In genomic region chr5:142074561-142075500, GRCm38 (mm10) we compare ENCODE assay signal across 9 mouse cellular contexts.
DNase-seq lines count a peak whose midpoint lies in the region; ATAC-seq and TF ChIP-seq lines count a peak whose summit lies in the region.
"Had no signal": no experiment of that assay in that cellular context is flagged by ENCODE, and none has a peak within 500 bp of the region (broad histone marks: within the 10 kb centered on the region; RNA-seq: fewer than 3 reads in every experiment).

No protein-coding gene starts in this region.

- H3K4me1 ChIP-seq in embryonic facial prominence, embryonic 13.5 days = peaks cover 15% of the 10 kb centered on the region
- 0 out of 2 replicates have a peak, but pooled peaks cover 6% of the 10 kb centered on the region for H3K4me1 ChIP-seq in embryonic facial prominence, embryonic 10.5 days
- 0 out of 2 replicates have a peak, but pooled peaks cover 2% of the 10 kb centered on the region for H3K4me1 ChIP-seq in stomach, postnatal 0 days (replicated peaks; ENCODE audit: control insufficient read depth, insufficient read depth)
- H3K4me1 ChIP-seq: liver, embryonic 13.5 days had no signal

- no peak for ATAC-seq in embryonic facial prominence, embryonic 13.5 days (ENCODE audit: insufficient number of reproducible peaks, insufficient read depth, low FRiP score, low TSS enrichment, low read depth)
- ATAC-seq in stomach, postnatal 0 days (ENCODE audit: low FRiP score, low TSS enrichment) = peak; percentile 48
- ATAC-seq in erythroid progenitor cell, adult 5-6 weeks (replicated peaks; ENCODE audit: low FRiP score, poor library complexity, severe bottlenecking) = no peak

- TF ChIP-seq CTCF in stomach, postnatal 0 days (IDR thresholded peaks at IDR 0.05; ENCODE audit: low read depth) = no peak

- TF ChIP-seq EP300 in stomach, postnatal 0 days (optimal IDR thresholded peaks at IDR 0.05) = no peak

- H3K9ac ChIP-seq in embryonic facial prominence, embryonic 13.5 days = no peak overlapping the region
- no peak overlapping the region for H3K9ac ChIP-seq in stomach, postnatal 0 days (ENCODE audit: low read length)
- H3K9ac ChIP-seq: liver, embryonic 13.5 days had no signal

- no peak for DNase-seq in embryonic facial prominence, embryonic 10.5 days (ENCODE audit: low spot score)
- DNase-seq in cerebellum, adult 8-10 months = peak; percentile 29
- peak; percentile 48 to 74 for DNase-seq in heart, adult 9 months (ENCODE audit: low spot score in 2 of 2)
- peak; percentile 47 to 54 for DNase-seq in layer of hippocampus, postnatal 10 days (ENCODE audit: low spot score in 2 of 2)
- peak; percentile 19 for DNase-seq in lung, postnatal 36 days
- DNase-seq in stomach, postnatal 0 days (ENCODE audit: low spot score) = peak; percentile 30
- DNase-seq: liver, embryonic 13.5 days had no signal

- peak overlapping the region; percentile 3; the same call in 1 of the 2 replicates for H3K27ac ChIP-seq in embryonic facial prominence, embryonic 13.5 days
- no peak overlapping the region for H3K27ac ChIP-seq in embryonic facial prominence, embryonic 10.5 days (replicated peaks)
- peak overlapping the region; percentile 56 for H3K27ac ChIP-seq in stomach, postnatal 0 days (replicated peaks)
- H3K27ac ChIP-seq: liver, embryonic 13.5 days had no signal

- peaks cover 2% of the 10 kb centered on the region; the same call in 1 of the 2 replicates for H3K36me3 ChIP-seq in embryonic facial prominence, embryonic 13.5 days
- H3K36me3 ChIP-seq in embryonic facial prominence, embryonic 10.5 days (replicated peaks) = no peaks in the 10 kb centered on the region
- no peaks in the 10 kb centered on the region for H3K36me3 ChIP-seq in stomach, postnatal 0 days (ENCODE audit: control insufficient read depth, insufficient read depth, low read length)
- H3K36me3 ChIP-seq: liver, embryonic 13.5 days had no signal

- H3K4me3 ChIP-seq in embryonic facial prominence, embryonic 13.5 days = no peak overlapping the region
- no peak overlapping the region for H3K4me3 ChIP-seq in embryonic facial prominence, embryonic 10.5 days
- no peak overlapping the region for H3K4me3 ChIP-seq in stomach, postnatal 0 days (ENCODE audit: low read depth, low read length)
- H3K4me3 ChIP-seq: liver, embryonic 13.5 days had no signal

- 44% methylated on average over 13 of the region's 13 CpGs for WGBS in embryonic facial prominence, embryonic 13.5 days
- 61% methylated on average over 13 of the region's 13 CpGs for WGBS in embryonic facial prominence, embryonic 10.5 days
- 40% methylated on average over 13 of the region's 13 CpGs for WGBS in stomach, postnatal 0 days

- no peaks in the 10 kb centered on the region for H3K9me3 ChIP-seq in embryonic facial prominence, embryonic 13.5 days
- H3K9me3 ChIP-seq in embryonic facial prominence, embryonic 10.5 days = peaks cover 3% of the 10 kb centered on the region; the same call in 1 of the 2 replicates
- H3K9me3 ChIP-seq in stomach, postnatal 0 days (ENCODE audit: control insufficient read depth, low read length) = no peaks in the 10 kb centered on the region
- H3K9me3 ChIP-seq: liver, embryonic 13.5 days had no signal

- no peak overlapping the region for H3K4me2 ChIP-seq in embryonic facial prominence, embryonic 13.5 days
- H3K4me2 ChIP-seq in stomach, postnatal 0 days (replicated peaks; ENCODE audit: low read depth) = no peak overlapping the region
- H3K4me2 ChIP-seq: liver, embryonic 13.5 days had no signal

- H3K27me3 ChIP-seq in embryonic facial prominence, embryonic 13.5 days = no peaks in the 10 kb centered on the region
- H3K27me3 ChIP-seq in embryonic facial prominence, embryonic 10.5 days (replicated peaks; ENCODE audit: low read depth, poor library complexity, severe bottlenecking) = no peaks in the 10 kb centered on the region
- no peaks in the 10 kb centered on the region for H3K27me3 ChIP-seq in stomach, postnatal 0 days (ENCODE audit: control insufficient read depth, insufficient read depth, low read length)
- H3K27me3 ChIP-seq: liver, embryonic 13.5 days had no signal
